Mouse (Mus musculus): Measurements from ENCODE around the gene Pex7. TPM values are rescaled to one million over a fixed set of nuclear protein-coding genes. Genes with fewer than 3 reads are reported as not detected.

Gene Pex7
- polyA plus RNA-seq, 1 experiment, result 24.9 TPM

DNA sequence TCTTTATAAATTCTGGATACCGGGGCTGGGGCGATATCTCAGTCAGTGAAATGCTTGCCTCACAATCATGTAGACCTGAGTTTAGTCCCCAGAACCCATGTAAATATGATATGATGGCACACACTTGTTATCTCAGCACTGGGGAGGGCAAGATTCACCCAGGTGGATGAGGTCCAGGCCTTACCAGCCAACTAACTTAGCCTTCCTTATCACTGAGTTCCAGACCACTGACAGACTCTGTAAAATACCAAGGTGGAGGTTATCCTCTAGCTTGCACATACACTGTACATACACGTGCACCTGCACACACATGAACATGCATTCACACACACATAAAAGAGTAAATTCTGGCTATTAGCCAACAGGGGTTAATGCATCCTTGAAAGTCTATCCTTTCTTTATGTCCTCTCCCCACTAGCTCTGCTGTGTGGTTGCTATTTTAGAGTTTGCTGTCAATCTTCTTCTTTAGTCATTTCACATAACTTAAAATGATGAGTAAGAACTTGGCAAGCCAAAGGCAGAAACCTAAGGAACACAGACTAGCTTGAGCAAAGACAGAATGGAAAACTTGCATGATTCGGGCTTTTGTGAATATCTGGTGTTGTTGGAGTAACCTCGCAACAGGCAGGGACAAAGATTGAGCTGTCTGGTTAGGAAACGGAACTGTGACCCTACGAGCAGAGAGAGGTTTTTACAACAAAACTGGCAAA lies 51.7 kb downstream of the Pex7 start:
- Histone ChIP-seq H3K4me3 (replicated peaks; ENCODE audit: extremely low read depth, low read depth, low read length) (no peak overlapping the region), H3K4me1 (ENCODE audit: control insufficient read depth, insufficient read depth, low read length) (peaks cover 6% of the 10 kb centered on the region)
- TF ChIP-seq CTCF (IDR thresholded peaks at IDR 0.05; ENCODE audit: insufficient read depth, low read length), result no peak
- TF ChIP-seq POLR2A (IDR thresholded peaks at IDR 0.05; ENCODE audit: borderline replicate concordance, extremely low read depth, low read depth, low read length), result no peak
- DNase-seq, result no peak
- 87% methylated on average over 7 of the region's 7 CpGs for WGBS

GRCm38 (mm10) chr10:19853609-19854008 lies 53.9 kb downstream of the Pex7 start:
- 41% methylated on average over 2 of the region's 2 CpGs for WGBS
- no peak for DNase-seq
- H3K4me1 ChIP-seq (ENCODE audit: control insufficient read depth, insufficient read depth, low read length), result peaks cover 14% of the 10 kb centered on the region
- no peak for TF ChIP-seq POLR2A (IDR thresholded peaks at IDR 0.05; ENCODE audit: borderline replicate concordance, extremely low read depth, low read depth, low read length)
- no peak overlapping the region for H3K4me3 ChIP-seq (replicated peaks; ENCODE audit: extremely low read depth, low read depth, low read length)

DNA sequence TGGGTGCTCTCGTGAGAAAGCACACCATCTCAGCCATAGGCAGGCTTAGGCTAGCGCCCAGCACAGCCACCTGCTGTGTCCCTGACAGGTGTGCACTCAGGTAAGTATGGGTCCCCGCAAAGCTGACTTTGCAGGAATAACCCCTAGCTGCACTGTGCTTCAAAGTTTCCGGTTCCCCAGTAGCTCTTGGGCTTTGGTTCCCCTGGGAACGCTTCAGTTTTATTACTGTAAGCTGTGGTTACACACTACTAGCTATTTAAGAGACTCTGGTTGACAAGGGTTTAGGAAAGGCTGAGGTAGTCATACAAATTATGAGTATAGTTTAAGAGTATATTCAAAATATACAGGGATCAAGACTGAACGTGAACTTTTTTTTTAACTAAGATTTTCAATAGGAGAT lies 54.7 kb downstream of the Pex7 start:
- DNase-seq, result no peak
- no peak overlapping the region for H3K4me3 ChIP-seq (replicated peaks; ENCODE audit: extremely low read depth, low read depth, low read length)
- WGBS, result 32% methylated on average over 6 of the region's 6 CpGs
- TF ChIP-seq POLR2A (IDR thresholded peaks at IDR 0.05; ENCODE audit: borderline replicate concordance, extremely low read depth, low read depth, low read length) (no peak), CTCF (IDR thresholded peaks at IDR 0.05; ENCODE audit: insufficient read depth, low read length) (no peak)
- peaks cover 14% of the 10 kb centered on the region for H3K4me1 ChIP-seq (ENCODE audit: control insufficient read depth, insufficient read depth, low read length)

DNA sequence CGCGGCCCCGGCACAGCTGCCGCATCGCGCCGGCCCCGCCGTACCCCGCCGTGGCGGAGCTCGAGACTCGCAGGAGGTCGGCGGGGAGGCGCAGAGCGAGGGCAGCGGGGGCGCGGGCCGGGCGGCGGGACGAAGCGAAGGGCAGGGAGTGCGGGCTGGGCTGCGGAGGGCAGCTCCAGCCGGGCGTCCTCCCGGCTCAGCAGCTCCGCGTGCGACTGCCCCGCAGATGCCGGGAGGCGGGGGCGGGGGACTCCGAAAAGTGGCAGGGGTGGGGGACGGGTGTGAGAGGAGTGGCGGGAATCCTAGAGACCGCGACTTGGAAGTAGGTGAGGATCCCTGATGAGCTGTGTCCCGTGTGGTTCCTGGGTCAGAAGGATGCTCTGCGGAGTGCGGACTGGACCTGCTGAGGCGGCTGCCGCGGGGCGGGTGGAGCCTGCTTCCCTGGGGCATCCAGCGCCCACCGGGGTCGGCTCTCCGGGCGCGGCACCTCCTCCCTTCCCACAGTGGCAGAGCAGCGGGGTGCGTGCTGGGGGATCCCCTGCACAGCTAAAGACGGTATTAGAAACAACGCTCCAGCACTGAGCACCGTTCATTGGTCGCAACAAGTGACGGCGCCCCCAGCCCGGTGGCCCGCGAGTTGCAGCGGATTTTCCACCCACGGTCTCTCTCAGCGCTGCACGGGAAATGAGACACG lies 56.3 kb downstream of the Pex7 start, which contains the start of gene Slc35d3:
Gene Slc35d3, minus strand, starts transcription at position 462 of the 694 bp plus-strand sequence.
- TF ChIP-seq CTCF (IDR thresholded peaks at IDR 0.05; ENCODE audit: insufficient read depth, low read length), result no peak
- no peak for TF ChIP-seq POLR2A (IDR thresholded peaks at IDR 0.05; ENCODE audit: borderline replicate concordance, extremely low read depth, low read depth, low read length)
- peaks cover 14% of the 10 kb centered on the region for H3K4me1 ChIP-seq (ENCODE audit: control insufficient read depth, insufficient read depth, low read length)
- peak; percentile 6 for DNase-seq
- peak within 1 kb of the TSS; percentile 52 for H3K4me3 ChIP-seq (replicated peaks; ENCODE audit: extremely low read depth, low read depth, low read length)
- WGBS, result under 1% methylated on average over 70 of the region's 72 CpGs

DNA sequence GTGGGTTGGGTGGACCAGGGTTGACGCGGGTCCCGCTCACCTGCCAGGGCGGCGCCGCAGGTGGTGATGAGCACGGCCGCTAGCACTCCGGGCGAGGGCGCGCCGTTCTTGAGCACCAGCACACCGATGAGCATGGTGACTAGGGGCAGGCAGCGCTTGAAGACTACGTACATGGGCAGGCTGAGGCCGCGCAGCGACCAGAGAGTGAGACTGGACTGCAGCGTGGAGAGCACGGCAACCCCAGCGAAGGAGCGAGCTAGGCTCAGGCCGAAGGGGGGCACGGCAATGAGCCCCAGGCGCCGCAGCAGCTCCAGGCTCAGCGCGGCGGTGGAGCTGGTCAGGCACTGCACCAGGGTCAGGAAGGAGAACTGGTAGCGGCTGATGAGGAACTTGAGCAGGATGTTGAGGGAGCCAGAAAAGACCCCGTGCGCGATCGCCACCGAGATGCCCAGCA lies 56.9 kb downstream of the Pex7 start:
- TF ChIP-seq CTCF (IDR thresholded peaks at IDR 0.05; ENCODE audit: insufficient read depth, low read length), result no peak
- TF ChIP-seq POLR2A (IDR thresholded peaks at IDR 0.05; ENCODE audit: borderline replicate concordance, extremely low read depth, low read depth, low read length), result no peak
- Histone ChIP-seq H3K4me3 (replicated peaks; ENCODE audit: extremely low read depth, low read depth, low read length) (peak overlapping the region; percentile 52), H3K4me1 (ENCODE audit: control insufficient read depth, insufficient read depth, low read length) (peaks cover 14% of the 10 kb centered on the region)
- peak; percentile 8 for DNase-seq
- under 1% methylated on average over 35 of the region's 36 CpGs for WGBS

- no peak for DNase-seq
- WGBS, result under 1% methylated on average over 32 of the region's 32 CpGs
- peak overlapping the region; percentile 5 for H3K4me3 ChIP-seq (replicated peaks; ENCODE audit: extremely low read depth, low read depth, low read length)
- H3K4me1 ChIP-seq (ENCODE audit: control insufficient read depth, insufficient read depth, low read length), result peaks cover 14% of the 10 kb centered on the region
- TF ChIP-seq CTCF (IDR thresholded peaks at IDR 0.05; ENCODE audit: insufficient read depth, low read length), result no peak
- no peak for TF ChIP-seq POLR2A (IDR thresholded peaks at IDR 0.05; ENCODE audit: borderline replicate concordance, extremely low read depth, low read depth, low read length)
These were observed 57.6 kb downstream of the Pex7 start for GRCm38 (mm10) chr10:19849771-19850365.

DNA sequence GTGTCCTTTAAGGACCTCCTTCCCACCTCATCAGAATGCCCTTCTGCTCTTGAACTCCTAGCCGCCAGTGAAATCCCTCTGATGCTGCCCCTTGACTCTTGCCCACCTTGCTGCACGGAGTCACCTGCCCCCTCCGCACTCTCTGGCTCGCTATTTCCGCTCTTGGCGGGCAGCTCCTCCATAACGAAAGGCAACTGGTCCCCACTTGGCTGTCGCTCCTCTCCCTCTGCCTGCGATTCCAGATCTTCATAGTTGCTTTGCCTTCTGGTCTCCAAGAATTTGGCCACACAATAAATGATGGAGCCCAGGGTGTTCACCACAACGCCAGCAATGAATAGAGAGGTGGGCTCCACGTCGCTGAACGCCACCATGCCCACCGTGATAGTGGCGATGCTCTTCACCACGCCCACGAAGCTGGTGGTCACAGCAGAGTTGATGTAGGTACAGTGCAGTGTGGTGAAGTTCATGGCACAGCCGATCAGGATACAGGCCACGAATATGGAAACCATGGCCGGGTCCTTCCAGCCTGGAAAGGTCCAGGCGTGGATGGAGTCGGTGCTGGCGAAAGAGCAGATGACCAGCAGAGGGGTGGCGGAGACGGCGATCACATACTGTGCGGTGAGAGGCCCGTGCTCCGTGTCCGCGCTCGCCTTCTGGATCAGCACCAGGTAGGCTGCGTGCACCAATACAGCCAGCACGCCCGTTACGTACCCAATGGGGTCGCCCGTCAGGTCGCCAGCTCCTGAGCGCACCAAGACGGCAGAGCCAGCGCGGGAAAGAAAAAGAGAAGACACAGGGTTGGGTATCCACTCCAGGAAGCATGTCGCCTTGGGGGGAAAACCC lies 58.3 kb downstream of the Pex7 start:
- WGBS, result 16% methylated on average over 44 of the region's 44 CpGs
- no peak overlapping the region for H3K4me3 ChIP-seq (replicated peaks; ENCODE audit: extremely low read depth, low read depth, low read length)

GRCm38 (mm10) chr10:19839836-19840235 lies 67.7 kb downstream of the Pex7 start:
- Histone ChIP-seq H3K4me1 (ENCODE audit: control insufficient read depth, insufficient read depth, low read length) (no peaks in the 10 kb centered on the region), H3K4me3 (replicated peaks; ENCODE audit: extremely low read depth, low read depth, low read length) (no peak overlapping the region)
- TF ChIP-seq CTCF (IDR thresholded peaks at IDR 0.05; ENCODE audit: insufficient read depth, low read length) (no peak), POLR2A (IDR thresholded peaks at IDR 0.05; ENCODE audit: borderline replicate concordance, extremely low read depth, low read depth, low read length) (no peak)
- no peak for DNase-seq
- 83% methylated on average over 5 of the region's 5 CpGs for WGBS

More for the DNA sequence above, 58.3 kb downstream of the Pex7 start:
- DNase-seq, result no peak
- H3K4me1 ChIP-seq (ENCODE audit: control insufficient read depth, insufficient read depth, low read length), result peaks cover 14% of the 10 kb centered on the region
- TF ChIP-seq POLR2A (IDR thresholded peaks at IDR 0.05; ENCODE audit: borderline replicate concordance, extremely low read depth, low read depth, low read length), result no peak
- TF ChIP-seq CTCF (IDR thresholded peaks at IDR 0.05; ENCODE audit: insufficient read depth, low read length), result no peak
